Mouse (Mus musculus) adrenal gland, adult 2 months (tissue): ENCODE data around the gene Fbxl4. TPM values are rescaled to one million over a fixed set of nuclear protein-coding genes. Genes with fewer than 3 reads are reported as not detected.
"Not testable (repeated sequence)": the region's sequence is repeated elsewhere in the genome, so short reads cannot be mapped to it uniquely, and the experiment has no call there.

Experiments
- DNase-seq: peaks from one replicate; pipeline ENCODE4 v3.0.0; 2021
- long read RNA-seq: library from polyadenylated mRNA; stranded (forward); transcript quantifications from one replicate; pipeline ENCODE4 v2.0.0, GENCODE M21; 2021
- polyA plus RNA-seq: library from polyadenylated mRNA; depleted of rRNA; stranded (reverse); fragments of >200 nt; gene quantifications from 2 replicates; pipeline ENCODE4 v1.2.3, GENCODE M21; 2012; rRNA removed
- total RNA-seq, 2 experiments: library from RNA; stranded (reverse); gene quantifications; 2 replicates each; pipeline ENCODE4 v1.2.3; 2021

The Fbxl4 gene
- total RNA-seq, result 10 to 100 TPM; 17.4 to 20.0 TPM
- polyA plus RNA-seq, result 23.6 and 24.3 TPM in 2 replicates
- long read RNA-seq, transcript Fbxl4-201 (9 exons, 2,546 nt), result major isoform, 18 of 25 reads
- long read RNA-seq, partial matches to known transcripts, result 1 of 25 reads
- long read RNA-seq, other reads (novel, unspliced or antisense), result 5 of 25 reads

DNA sequence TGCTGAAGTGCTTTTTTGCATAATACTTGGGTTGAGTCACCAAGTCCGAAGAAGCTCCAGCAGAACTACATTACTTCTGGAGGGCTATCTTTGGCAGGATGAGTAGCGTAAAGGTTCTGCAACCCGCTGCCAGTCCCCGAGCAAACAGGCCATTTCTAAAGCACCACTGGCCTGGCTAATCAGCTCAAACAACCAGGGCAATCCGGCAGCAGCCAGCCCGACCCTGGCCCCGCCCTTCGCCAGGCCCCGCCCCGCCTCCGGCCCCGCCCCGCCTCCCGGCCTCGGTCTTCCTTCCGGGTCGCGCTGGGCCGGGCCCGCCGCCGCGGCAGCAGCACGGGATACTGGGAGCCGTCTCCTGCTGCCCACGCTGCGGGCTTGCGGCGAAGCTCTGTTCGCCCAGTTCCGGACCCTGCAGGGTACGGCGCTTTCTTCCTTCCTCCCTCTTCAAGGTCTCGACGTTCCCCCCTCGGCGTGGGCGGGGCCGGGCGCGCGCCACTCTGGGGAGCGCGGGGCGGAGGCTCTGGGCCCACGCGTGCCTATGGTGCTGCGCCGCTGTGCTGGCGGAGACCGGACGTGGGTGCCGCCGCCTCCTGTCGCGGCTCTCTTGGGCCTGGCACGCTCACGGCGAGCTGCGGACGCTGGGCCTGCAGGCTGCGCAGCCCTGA lies at the start of gene Fbxl4:
TSS of gene Fbxl4 (plus strand) at position 278 of the 665 bp plus-strand sequence.
- DNase-seq, result peak; percentile 95

DNA sequence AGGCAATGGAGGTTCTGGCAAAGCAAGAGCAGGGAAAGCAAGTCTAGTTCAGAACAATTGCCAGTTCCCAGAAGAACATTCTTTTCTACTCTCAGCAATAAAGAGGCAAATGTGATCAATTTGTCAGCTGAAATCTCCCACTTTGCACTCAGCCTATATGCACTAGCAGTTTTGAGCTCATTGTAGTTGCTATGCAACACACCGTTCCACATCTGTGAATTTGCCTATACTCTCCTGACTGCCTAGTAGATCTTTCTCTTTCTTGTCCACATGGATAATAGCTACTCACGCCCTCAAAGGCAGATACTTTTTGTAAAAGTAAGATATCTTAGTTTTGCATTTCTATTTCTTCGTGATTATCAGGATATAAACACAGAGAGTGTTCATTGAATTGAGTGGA lies 42.8 kb upstream of the Fbxl4 start:
- no peak for DNase-seq

DNA sequence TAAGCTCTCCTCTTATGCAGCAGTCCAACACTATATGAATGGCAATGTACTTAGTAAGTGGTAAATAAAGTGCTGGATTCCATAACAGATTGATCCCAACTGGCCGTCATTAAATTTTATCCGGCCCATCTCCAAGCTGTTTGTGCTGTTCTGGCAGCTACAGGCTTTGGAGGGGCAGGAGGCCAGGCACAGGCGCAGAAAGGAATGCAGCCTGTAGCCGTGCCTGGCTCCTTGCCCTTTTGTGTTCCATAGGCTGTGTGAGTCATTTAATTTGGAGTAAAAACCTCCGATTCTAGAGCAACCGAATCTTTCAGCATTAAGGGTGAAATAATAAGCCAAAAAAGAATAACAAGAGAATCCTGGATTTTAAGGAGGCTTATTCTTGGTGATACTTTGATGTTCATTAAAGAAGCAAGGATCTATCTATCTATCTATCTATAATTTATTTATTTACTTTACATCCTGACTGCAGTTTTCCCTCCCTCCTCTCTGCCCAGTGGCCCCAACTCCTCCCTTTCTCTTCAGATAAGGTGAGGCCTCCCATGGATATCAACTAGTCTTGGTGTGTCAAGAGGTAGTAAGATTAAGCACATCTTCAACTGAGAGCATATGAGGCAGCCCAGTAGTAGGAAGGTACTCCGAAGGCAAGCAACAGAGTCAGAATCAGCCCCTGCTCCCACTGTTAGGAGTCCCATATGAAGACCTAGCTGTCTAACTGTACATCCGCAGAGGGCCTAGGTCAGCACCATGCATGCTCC lies 14.3 kb upstream of the Fbxl4 start:
- DNase-seq, result no peak

DNA sequence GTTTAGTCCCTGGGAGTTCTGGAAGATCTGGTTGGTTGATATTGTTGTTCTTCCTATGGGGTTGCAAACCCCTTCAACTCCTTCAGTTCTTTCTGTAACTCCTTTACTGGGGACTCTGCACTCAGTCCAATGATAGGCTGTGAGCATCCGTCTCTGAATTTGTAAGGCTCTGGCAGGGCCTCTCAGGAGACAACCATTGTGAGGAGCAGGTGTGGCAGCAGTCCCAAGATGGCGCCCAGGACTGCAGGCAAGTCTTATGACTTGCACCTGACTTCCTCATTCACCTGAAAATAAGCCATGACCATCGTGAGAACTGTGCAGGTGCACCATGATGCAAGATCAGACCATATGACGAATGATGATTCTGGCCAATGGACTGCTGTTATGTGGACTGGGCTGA lies 8.3 kb upstream of the Fbxl4 start:
- not testable (repeated sequence) for DNase-seq

DNA sequence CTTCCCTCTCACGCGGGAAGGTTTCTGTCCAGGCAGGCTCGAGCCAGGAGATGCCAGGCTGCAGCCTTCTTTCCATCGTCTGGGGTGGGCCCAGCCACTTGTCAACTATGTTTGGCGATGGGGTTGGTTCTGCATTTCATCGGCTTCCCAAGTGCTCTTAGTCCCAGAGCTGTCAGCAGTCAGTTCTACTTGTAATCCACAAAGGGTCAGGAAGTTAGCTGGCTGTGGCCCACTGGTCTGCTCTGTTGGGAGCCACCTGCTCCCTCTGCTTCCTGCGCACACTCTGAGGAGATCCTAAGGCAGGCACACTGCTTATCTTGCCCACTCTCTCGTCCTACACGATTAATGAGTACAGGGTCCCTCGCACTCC lies 573 bp downstream of the Fbxl4 start:
- DNase-seq, result no peak

DNA sequence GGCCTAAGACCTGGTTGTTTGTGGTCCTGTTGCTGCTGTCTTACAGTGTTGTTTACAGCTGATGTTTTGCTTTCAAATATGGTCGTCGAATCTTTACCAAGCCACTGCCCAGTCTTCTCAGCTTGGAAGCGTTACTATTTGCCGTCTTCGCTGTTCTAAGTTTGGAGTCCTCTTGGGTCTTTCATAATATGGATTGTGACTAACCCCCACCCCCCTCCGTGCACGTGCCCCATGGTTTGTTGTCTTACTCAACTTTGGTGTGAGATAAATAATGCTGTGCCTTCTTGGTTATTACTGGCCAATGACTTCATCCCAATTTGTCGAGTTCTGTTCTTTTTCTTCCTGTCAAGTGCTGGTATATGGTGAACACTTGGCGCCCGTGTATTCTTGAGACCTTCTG lies 1.1 kb downstream of the Fbxl4 start:
- no peak for DNase-seq

DNA sequence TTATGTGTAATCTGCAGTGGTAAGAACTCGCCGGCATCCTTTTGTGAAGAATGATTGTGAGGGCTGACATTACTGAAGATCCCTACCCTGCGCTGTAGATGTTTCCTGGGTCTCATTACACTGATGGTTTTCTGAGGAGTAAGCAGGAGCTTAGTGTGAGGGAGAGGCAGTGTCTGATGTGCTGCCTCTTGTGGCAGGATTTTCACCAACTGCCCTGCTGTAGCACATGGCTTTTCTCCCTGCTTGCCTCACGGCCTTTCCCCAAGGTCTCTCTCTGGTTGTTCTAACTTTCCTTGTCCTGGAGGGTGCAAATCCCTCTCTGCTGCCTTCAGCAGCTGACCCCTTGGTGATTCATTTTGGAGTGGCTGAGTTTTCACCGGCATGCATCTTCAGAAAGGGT lies 10.0 kb downstream of the Fbxl4 start:
- peak; percentile 45 for DNase-seq

DNA sequence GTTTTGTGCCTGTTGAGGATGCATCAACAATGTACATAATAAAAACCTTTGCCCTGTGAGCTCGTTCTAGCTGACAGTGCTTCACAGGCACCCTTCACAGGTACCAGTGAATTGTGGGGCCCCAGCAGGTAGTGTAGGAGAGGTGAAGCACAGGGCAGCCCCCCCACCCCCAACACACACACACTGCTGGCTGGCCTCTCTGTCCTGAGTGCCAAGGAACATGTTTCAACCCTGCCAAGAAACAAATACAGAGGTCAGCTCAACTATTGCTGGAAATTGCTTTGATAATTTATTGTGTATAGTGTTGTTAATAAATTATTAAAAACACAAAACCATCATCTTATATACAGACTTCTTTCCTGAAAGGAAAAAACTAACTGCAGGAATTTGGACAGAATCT lies 21.2 kb downstream of the Fbxl4 start:
- DNase-seq, result no peak

DNA sequence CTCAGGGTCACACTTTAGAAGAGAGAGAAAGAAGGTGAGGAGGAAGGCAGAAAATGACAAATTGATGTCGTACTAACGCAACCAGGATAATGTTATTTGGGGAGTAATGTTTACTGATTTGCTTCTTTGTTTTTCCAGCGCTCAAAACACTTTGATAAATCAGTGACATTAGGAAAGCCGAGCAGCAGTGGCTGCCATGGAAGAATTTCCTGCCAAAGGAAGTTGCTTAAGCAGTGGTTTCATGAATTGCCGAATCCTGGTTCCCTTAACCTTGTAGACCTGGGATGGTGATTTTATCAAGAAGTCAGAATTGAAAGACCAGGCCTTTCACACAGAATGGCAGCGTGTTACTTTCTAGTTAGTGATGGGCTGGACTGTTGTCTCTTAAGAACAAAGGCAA lies 23.3 kb downstream of the Fbxl4 start:
- DNase-seq, result peak; percentile 49

DNA sequence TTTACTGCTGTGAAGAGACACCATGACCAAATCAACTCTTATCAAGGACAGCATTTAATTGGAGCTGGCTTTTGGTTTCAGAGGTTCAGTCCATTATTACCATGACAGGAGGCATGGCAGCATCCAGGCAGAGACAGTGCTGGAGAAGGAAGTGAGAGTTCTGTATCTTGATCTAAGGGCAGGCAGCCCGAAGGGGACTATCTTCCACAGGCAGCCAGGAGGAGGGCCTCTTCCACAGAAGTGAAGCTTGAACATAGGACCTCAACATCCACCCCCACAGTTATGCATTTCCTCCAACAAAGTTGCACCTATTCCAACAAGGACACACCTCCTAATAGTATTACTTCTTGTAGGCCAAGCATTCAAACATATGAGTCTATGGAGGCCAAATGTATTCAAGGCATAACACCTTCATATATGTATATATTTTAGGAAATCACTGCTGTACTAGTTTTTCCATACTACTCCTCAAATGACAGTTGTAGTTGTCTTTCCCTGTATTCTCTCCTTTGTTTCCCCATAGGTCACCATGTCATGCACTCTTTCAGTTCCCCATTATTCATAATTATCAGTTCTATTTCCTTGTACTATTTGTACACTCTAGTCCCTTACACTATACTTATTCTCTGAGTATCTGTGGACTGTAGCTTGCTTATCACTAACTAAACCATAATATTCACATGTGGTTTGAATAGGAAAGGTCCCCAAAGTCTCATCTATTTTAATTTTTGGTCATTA lies 26.4 kb downstream of the Fbxl4 start:
- no peak for DNase-seq

DNA sequence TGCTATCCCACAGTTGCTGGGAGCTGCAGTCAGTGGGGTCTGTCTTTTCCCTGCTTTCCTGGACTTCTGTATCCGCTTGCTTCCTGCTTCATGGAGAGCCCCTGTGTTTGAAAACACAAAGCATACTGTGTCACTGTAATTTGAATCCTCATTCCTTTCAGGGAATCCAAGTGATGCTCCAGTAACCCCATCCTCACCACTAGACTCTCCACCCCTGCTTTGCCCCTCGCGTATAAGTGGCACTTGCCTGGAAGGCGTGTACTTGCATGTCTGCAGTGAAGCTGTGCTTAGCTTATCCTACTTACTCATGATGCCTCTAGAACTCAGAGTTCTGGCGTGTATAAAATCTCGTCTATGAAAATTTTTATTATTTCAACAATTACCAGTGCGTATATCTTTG lies 32.7 kb downstream of the Fbxl4 start:
- DNase-seq, result no peak

DNA sequence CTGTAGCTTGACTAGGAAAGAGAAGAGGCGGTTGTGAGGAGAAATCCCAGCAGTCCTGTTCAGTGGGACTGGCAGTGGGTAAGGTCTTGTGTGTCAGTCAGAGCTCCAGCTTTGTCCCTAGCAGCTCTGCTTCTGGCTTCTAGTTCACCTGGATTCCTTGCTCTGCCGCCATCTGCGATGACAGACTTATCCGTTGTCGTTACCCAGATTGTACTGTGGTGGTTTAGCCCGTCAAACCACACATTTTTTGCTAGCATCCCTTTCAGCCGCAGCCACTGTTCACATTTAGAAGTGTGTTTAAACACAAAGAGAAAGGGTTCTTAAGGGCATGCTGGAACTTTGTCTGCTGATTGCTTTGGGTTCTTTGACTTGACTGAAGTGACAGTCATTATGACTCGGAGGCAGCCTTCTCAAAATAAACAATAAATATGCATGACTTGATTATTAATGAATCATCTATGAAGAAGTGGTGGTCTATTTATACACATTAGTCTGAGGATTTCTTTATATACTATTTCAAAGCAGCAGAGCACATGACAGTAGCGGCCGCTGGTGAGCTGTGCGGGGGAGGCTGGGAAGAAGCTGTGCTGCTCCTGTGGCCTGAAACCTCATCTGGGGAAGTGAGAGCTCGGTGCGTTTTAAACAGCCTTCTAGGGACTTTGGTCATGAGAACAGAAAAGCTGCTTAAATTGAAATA lies 35.6 kb downstream of the Fbxl4 start:
- no peak for DNase-seq

DNA sequence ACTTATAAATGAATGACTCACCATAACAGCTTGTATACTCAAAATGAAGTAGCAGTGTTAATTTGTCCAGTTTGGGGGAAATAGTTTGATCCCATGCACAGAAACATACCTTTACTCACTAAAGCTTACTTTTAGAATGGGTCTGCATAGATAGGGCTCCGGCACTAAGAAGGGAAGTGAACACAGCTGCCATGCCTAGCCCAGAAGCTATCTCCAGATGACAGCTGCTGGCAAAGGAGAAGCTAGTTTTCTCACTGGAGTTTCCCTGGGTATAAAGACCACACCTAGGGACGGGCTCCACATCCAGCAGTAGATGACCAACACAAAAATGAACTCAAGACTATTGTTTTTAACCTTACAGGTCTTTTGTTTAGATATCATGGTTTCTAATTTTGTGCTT lies 38.1 kb downstream of the Fbxl4 start:
- DNase-seq, result no peak

DNA sequence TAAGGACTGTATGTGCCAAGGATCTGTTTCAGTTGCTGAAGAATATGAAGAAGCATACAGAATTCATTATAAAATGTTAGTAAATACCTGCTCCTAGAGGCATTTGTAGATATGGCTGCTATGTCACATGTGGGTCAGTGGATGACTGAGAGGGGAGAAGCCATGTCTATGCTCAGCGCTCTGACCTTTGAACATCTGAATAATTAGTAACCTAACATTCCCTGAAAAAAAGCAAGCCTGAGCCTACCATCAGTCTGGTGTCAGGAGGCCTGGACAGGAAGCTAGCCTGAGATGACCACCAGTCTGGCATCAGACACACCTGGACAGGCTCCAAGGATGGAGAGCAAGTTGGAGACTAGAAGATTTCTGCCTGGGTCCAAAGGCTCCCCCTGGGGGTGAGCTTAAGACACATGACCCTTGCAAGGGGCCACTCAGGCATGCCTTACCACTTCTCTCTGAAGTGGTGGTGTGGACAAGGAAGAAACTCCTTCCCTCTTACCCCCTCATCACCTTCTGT lies 39.2 kb downstream of the Fbxl4 start:
- no peak for DNase-seq

DNA sequence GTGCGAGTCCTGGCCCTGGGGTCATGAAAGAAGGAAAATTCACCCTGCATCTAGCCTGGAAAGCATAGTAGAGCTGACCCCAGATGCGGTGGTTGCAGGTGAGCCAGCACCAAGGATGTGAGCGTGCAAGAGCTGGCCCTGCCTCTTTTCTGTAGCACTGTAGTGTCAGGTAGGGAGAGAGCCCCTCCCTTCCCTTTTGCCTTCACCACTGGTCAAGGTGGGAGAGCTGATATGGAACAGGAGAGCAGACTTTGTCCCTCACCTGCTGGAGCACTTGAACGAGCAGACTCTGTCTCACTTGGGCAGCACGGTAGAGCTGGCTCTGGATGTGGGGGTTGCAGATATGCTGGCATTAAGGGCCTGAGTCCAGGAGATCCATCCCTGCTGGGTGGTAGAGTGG lies 39.7 kb downstream of the Fbxl4 start:
- no peak for DNase-seq

DNA sequence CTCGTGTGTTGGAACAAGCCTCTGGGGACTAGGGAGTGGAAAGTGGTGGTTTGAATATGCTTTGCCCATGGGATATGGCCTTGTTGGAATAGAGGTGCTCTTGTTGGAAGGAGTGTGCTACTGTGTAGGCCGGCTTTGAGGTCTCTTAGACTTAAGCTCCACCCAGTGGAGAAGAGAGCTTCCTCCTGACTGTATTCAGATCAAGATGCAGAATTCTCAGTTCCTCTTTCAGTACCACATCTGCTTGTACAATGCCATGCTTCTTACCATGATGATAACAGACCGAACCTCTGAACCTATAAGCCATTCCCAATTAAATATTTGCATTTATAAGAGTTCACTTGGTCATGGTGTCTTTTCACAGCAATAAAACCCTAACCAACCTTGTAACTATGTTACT lies 44.7 kb downstream of the Fbxl4 start:
- DNase-seq, result no peak

DNA sequence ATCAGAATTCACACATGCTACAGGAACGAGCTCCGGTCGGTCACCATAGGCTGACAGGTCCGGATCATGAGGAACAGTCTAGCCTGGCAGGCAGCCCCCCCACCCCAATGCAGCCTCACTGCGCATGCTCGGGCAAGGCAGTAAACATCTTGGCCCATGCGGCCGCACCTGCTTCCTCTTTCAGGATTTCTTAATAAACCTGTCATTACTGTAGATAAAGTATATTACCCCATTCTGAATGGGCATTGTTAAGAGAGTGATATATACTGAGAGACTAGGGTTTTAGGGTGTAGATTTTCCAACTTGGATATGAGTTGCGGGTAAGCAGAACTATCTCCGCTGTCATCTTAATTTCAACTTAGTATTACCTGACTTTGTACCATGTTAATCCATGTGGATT lies 45.6 kb downstream of the Fbxl4 start:
- no peak for DNase-seq

DNA sequence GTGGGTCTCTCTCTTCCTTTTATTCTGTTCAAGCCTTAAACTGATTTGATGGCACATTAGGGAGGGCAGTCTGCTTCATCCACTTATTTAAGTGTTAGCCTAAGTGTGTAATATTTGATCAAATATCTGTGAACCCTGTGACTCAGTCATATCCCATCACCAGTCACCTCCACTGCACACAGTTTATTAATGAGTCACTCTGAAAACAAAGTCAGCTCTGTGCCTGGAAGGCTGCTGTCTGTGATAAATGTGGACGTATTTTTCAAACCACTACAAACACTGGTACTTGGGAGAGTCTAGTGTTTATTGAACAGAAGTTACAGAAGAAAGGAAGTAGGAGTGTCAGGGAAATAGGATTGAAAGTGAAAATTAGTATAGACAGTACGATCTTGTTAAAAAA lies 63.3 kb downstream of the Fbxl4 start:
- no peak for DNase-seq

DNA sequence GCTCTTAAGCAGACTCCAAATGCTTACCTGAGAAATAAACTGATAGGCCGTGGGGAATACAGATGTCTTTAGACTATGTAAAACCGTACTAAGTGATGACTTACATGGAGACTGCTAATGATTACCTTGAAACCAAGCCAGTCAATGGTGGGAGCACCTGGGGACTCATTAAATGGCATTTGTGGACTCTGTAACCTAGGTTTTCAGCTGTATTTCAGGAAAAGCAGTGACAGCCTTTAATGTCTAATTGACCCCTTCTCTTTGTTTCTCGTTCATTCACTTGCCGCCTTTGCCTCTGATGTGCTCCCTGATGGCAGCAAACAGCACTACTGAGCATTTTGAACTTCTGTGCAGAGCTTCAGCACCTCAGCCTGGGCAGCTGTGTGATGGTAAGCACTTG lies 65.1 kb downstream of the Fbxl4 start:
- no peak for DNase-seq

DNA sequence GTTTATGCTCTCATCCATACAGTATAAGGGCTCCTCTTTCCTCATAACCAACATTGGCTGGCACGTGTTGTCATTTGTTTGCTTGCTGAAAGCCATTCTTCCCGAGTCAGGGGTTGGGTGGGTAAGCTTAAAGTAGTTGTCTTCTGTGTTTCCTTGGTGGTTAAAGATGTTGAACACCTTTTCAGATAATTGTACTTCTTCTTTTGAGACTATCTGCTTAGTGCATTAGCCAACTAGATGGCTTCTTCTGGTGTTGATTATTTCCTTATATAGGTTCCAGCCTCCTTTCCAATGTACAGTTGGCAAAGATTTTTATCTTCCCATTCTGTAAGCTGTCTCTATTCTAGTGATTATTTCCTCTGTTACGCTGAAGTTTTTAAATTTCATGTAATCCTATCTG lies 70.8 kb downstream of the Fbxl4 start:
- no peak for DNase-seq

DNA sequence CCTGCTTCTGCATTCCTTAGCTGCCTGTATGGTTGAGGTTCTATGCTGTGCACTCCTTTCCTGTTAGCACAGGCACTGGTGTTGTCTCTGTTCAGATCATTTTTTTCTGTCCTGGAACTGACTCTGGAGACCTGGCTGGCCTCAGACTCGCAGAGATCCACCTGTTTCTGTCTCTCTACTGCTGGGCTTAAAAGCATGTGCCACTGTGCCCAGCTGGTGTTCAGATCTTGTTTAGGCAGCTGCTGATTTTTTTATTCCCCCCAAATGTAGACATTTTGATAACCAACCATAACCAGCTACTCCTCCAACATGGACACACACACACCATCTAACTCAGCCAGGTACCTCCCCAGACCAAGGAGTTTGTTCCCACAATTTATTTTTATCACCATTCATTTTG lies 112.2 kb downstream of the Fbxl4 start:
- DNase-seq, result no peak
